18 mouse cellular contexts compared by ENCODE assay signal in the genomic region with DNA sequence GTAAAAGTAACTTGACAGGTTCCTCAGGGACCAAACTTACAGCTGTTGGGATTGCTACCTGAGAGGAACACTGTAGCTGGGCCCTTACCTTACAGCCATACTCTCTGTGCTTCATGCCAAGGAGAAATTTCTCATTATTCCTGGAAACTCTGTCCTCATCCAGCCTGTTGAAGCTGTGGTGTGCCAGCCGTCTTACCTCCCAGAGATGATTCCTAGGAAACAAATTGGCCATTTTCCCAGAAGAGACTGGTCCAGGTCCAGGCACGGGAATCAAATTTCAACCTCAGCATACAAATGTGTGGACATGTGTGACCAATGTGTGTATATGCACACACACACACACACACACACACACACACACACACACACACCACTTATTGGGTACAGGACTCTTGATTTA.
DNase-seq lines count a peak whose midpoint lies in the region; ATAC-seq and TF ChIP-seq lines count a peak whose summit lies in the region.
"Had no signal": no experiment of that assay in that cellular context is flagged by ENCODE, and none has a peak within 500 bp of the region (broad histone marks: within the 10 kb centered on the region; RNA-seq: fewer than 3 reads in every experiment).

No protein-coding gene starts in this region.

- H3K9ac ChIP-seq in hindbrain, embryonic 14.5 days = no peak overlapping the region
- no peak overlapping the region for H3K9ac ChIP-seq in limb, embryonic 12.5 days (replicated peaks)
- H3K9ac ChIP-seq: liver, embryonic 15.5 days; neural tube, embryonic 13.5 days had no signal

- TF ChIP-seq POLR2A in brain, embryonic 14.5 days (IDR thresholded peaks at IDR 0.05; ENCODE audit: borderline replicate concordance, extremely low read depth, insufficient read depth, insufficient read length, poor library complexity, severe bottlenecking) = no peak

- no peak overlapping the region for H3K4me2 ChIP-seq in hindbrain, embryonic 14.5 days (replicated peaks)
- H3K4me2 ChIP-seq in limb, embryonic 12.5 days = no peak overlapping the region
- H3K4me2 ChIP-seq: liver, embryonic 15.5 days; neural tube, embryonic 13.5 days had no signal

- no peaks in the 10 kb centered on the region for H3K27me3 ChIP-seq in hindbrain, embryonic 10.5 days (ENCODE audit: insufficient read depth, poor library complexity, severe bottlenecking)
- no peaks in the 10 kb centered on the region for H3K27me3 ChIP-seq in hindbrain, embryonic 14.5 days (ENCODE audit: control insufficient read depth, insufficient read depth, low read length)
- H3K27me3 ChIP-seq in limb, embryonic 12.5 days = no peaks in the 10 kb centered on the region
- H3K27me3 ChIP-seq: liver, embryonic 15.5 days; neural tube, embryonic 13.5 days had no signal

- peak overlapping the region; percentile 16; the same call in 1 of the 2 replicates for H3K27ac ChIP-seq in hindbrain, embryonic 10.5 days
- H3K27ac ChIP-seq in hindbrain, embryonic 14.5 days = no peak overlapping the region
- H3K27ac ChIP-seq in limb, embryonic 12.5 days = peak overlapping the region; percentile 53
- H3K27ac ChIP-seq: forebrain, embryonic 10.5 days; layer of hippocampus, adult 2 months; liver, embryonic 15.5 days; midbrain, embryonic 10.5 days; neural tube, embryonic 13.5 days had no signal

- H3K4me3 ChIP-seq in hindbrain, embryonic 10.5 days = no peak overlapping the region
- H3K4me3 ChIP-seq in hindbrain, embryonic 14.5 days (replicated peaks; ENCODE audit: low read length) = no peak overlapping the region
- no peak overlapping the region for H3K4me3 ChIP-seq in limb, embryonic 12.5 days (replicated peaks)
- H3K4me3 ChIP-seq: forebrain, embryonic 10.5 days; layer of hippocampus, adult 2 months; liver, embryonic 15.5 days; midbrain, embryonic 10.5 days; neural tube, embryonic 13.5 days had no signal

- DNase-seq in hindbrain, embryonic 10.5 days (ENCODE audit: low spot score) = no peak
- no peak for DNase-seq in hindbrain, embryonic 14.5 days (ENCODE audit: low spot score)
- peak; percentile 40 to 44 for DNase-seq in kidney, postnatal 36 days
- DNase-seq in kidney, postnatal 10 days = no peak
- DNase-seq in brain, embryonic 14.5 days (ENCODE audit: low read depth) = peak; percentile 68
- DNase-seq in yolk sac, embryonic 10.5 days (ENCODE audit: low spot score) = no peak
- DNase-seq: cerebellum, adult 11 months; cerebellum, postnatal 36 days; gastrocnemius, postnatal 14 days; thymus, postnatal 14 days had no signal

- TF ChIP-seq CTCF in brain, embryonic 14.5 days (IDR thresholded peaks at IDR 0.05; ENCODE audit: borderline replicate concordance, extremely low read depth, insufficient read depth, insufficient read length) = no peak

- 83% methylated on average over 2 of the region's 2 CpGs for WGBS in hindbrain, embryonic 10.5 days
- 61% methylated on average over 2 of the region's 2 CpGs for WGBS in hindbrain, embryonic 14.5 days
- 32% methylated on average over 2 of the region's 2 CpGs for WGBS in limb, embryonic 12.5 days

- ATAC-seq in hindbrain, embryonic 14.5 days (ENCODE audit: low FRiP score) = no peak
- ATAC-seq in limb, embryonic 12.5 days (ENCODE audit: insufficient number of reproducible peaks, insufficient read depth, low FRiP score, low TSS enrichment, low read depth) = no peak
- ATAC-seq: CD4-positive, CD25-positive, alpha-beta regulatory T cell, adult 4 months had no signal

- peaks cover 5% of the 10 kb centered on the region; the same call in 1 of the 2 replicates for H3K4me1 ChIP-seq in hindbrain, embryonic 10.5 days (replicated peaks)
- no peaks in the 10 kb centered on the region for H3K4me1 ChIP-seq in hindbrain, embryonic 14.5 days (replicated peaks; ENCODE audit: control insufficient read depth, insufficient read depth, low read length)
- H3K4me1 ChIP-seq in limb, embryonic 12.5 days (replicated peaks) = peaks cover 36% of the 10 kb centered on the region
- H3K4me1 ChIP-seq: liver, embryonic 15.5 days; midbrain, embryonic 10.5 days had no signal

- no peaks in the 10 kb centered on the region for H3K36me3 ChIP-seq in hindbrain, embryonic 10.5 days
- H3K36me3 ChIP-seq in hindbrain, embryonic 14.5 days (replicated peaks; ENCODE audit: control insufficient read depth, insufficient read depth) = no peaks in the 10 kb centered on the region
- H3K36me3 ChIP-seq in limb, embryonic 12.5 days = no peaks in the 10 kb centered on the region
- H3K36me3 ChIP-seq: forebrain, embryonic 10.5 days; G1E; liver, embryonic 15.5 days; midbrain, embryonic 10.5 days; neural tube, embryonic 13.5 days had no signal

- no peaks in the 10 kb centered on the region for H3K9me3 ChIP-seq in hindbrain, embryonic 10.5 days
- no peaks in the 10 kb centered on the region for H3K9me3 ChIP-seq in hindbrain, embryonic 14.5 days (ENCODE audit: control insufficient read depth, low read length)
- peaks cover 7% of the 10 kb centered on the region; the same call in 1 of the 2 replicates for H3K9me3 ChIP-seq in limb, embryonic 12.5 days
- H3K9me3 ChIP-seq: forebrain, embryonic 10.5 days; liver, embryonic 15.5 days; midbrain, embryonic 10.5 days; neural tube, embryonic 13.5 days had no signal

Comparison
In these comparisons a context has a peak if more than half of its experiments do, and no peak if none do; other contexts are left out.
1. DNase-seq: peak in kidney, postnatal 36 days (2 of 2) and brain, embryonic 14.5 days (single experiment); none in hindbrain, embryonic 10.5 days (single experiment), hindbrain, embryonic 14.5 days (single experiment), kidney, postnatal 10 days (single experiment) and yolk sac, embryonic 10.5 days (single experiment).